Mouse (Mus musculus): ENCODE data around the gene Gm28729. TPM values are rescaled to one million over a fixed set of nuclear protein-coding genes. Genes with fewer than 3 reads are reported as not detected.

Gm28729 gene
- polyA plus RNA-seq, 2 experiments = 0.02 TPM; not detected in 1

DNA sequence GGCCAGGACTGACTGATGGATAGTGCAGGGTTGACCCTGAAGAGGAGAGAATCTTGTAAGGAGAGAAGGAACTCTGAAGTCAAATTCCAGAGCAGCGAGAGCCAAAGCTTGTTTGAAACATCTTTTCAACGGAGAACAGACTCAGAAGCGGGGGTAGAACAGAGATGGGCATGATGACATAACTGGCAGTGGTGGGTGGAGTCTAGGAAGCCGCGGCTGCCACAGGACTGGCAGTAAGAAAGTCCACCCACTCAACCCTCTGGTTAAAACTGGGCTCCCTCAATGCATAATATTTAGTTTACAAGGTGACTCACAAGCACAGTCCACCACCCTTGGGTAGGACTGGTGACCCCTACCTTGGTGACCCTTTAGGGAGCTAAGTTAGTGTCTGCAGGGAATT, 9.3 kb downstream of the Gm28729 start:
- Histone ChIP-seq H3K4me3 (ENCODE audit: insufficient read depth in 1 of 2, low read depth in 2 of 2, low read length in 2 of 2) (no peak overlapping the region), H3K4me1 (replicated peaks; ENCODE audit: control insufficient read depth in 2 of 2, insufficient read depth in 2 of 2, low read length in 1 of 2) (peaks cover 13 to 15% of the 10 kb centered on the region in 2 experiments), H3K4me2 (ENCODE audit: low read depth) (no peak overlapping the region), H3K9me3 (ENCODE audit: control insufficient read depth, low read length) (no peaks in the 10 kb centered on the region), H3K36me3 (replicated peaks; ENCODE audit: control insufficient read depth, insufficient read depth, low read depth) (no peaks in the 10 kb centered on the region), H3K9ac (replicated peaks) (no peak overlapping the region), H3K27ac (no peak overlapping the region), H3K27me3 (ENCODE audit: control insufficient read depth, insufficient read depth, low read length) (no peaks in the 10 kb centered on the region)
- no peak for DNase-seq (ENCODE audit: low read depth in 3 of 3, low spot score in 3 of 3)
- no peak for TF ChIP-seq CTCF (IDR thresholded peaks at IDR 0.05; ENCODE audit: low read depth)
- no peak for TF ChIP-seq EP300 (IDR thresholded peaks at IDR 0.05; ENCODE audit: low read depth)
- WGBS (ENCODE audit: insufficient replicate concordance) = 49% methylated on average over 5 of the region's 5 CpGs
- ATAC-seq (ENCODE audit: insufficient read depth) = no peak

DNA sequence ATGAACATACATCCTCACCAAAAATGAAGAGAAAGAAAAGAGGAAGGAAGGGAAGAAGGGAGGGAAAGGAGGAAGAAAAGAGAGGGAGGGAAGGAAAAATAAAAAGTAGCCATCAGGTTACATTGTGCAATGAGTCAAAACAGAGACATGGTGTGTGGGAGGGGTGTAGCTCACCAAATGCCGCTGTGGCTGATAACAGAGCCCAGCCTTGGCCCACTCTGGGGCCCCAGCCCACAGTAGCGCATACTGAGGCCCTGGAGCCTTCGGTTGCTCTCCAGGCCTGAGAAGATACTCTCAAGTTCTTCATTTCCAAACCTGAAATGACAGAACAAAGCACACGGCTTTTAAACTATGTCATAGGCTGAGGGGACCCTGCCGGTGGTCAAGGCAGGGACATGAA, 10.8 kb downstream of the Gm28729 start:
- TF ChIP-seq CTCF (IDR thresholded peaks at IDR 0.05; ENCODE audit: low read depth) (no peak), EP300 (IDR thresholded peaks at IDR 0.05; ENCODE audit: low read depth) (no peak)
- no peaks in the 10 kb centered on the region for H3K9me3 ChIP-seq (ENCODE audit: control insufficient read depth, low read length)
- H3K4me1 ChIP-seq (replicated peaks; ENCODE audit: control insufficient read depth in 2 of 2, insufficient read depth in 2 of 2, low read length in 1 of 2) = peaks cover 13 to 15% of the 10 kb centered on the region in 2 experiments
- no peaks in the 10 kb centered on the region for H3K36me3 ChIP-seq (replicated peaks; ENCODE audit: control insufficient read depth, insufficient read depth, low read depth)
- 20% methylated on average over 5 of the region's 5 CpGs for WGBS (ENCODE audit: insufficient replicate concordance)
- no peak overlapping the region; the same call in 1 of the 2 replicates for H3K27ac ChIP-seq
- DNase-seq (ENCODE audit: low read depth in 3 of 3, low spot score in 3 of 3) = no peak
- H3K4me2 ChIP-seq (ENCODE audit: low read depth) = peak overlapping the region; percentile 47
- ATAC-seq (ENCODE audit: insufficient read depth) = peak; percentile 87
- no peak overlapping the region for H3K4me3 ChIP-seq (ENCODE audit: insufficient read depth in 1 of 2, low read depth in 2 of 2, low read length in 2 of 2)
- no peak overlapping the region; the same call in 1 of the 2 replicates for H3K9ac ChIP-seq (replicated peaks)
- no peaks in the 10 kb centered on the region for H3K27me3 ChIP-seq (ENCODE audit: control insufficient read depth, insufficient read depth, low read length)

DNA sequence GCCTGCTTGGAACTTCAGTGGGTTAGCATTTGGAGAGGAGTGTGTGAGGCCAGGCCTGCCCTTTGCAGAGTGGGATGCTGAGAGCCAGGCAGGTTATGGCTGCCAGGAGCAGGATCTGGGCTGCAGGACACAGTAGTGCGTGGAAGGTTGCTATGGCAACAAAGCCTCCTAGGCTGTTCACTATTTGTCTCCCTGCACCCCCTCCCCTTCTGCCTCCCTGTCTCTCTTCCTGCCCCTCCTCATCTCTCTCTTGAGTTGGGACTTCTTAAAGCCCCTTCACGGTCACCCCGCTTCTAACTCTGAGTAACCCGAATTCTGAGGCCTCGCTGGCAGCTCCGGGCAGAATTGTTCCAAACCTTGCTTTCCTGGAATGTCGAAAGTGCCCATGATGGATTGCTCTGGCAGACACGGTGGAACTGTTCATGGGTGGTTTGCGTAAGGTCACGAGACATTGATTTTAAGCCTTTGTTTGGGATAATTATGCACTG, 19.0 kb downstream of the Gm28729 start:
- no peaks in the 10 kb centered on the region for H3K27me3 ChIP-seq (ENCODE audit: control insufficient read depth, insufficient read depth, low read length)
- H3K9me3 ChIP-seq (ENCODE audit: control insufficient read depth, low read length) = no peaks in the 10 kb centered on the region
- no peak for ATAC-seq (ENCODE audit: insufficient read depth)
- no peak overlapping the region for H3K9ac ChIP-seq (replicated peaks)
- no peak overlapping the region for H3K27ac ChIP-seq
- 55% methylated on average over 10 of the region's 10 CpGs for WGBS (ENCODE audit: insufficient replicate concordance)
- peaks cover 0 to 2% of the 10 kb centered on the region in 2 experiments; a peak in 1 of 4 replicates for H3K4me1 ChIP-seq (replicated peaks; ENCODE audit: control insufficient read depth in 2 of 2, insufficient read depth in 2 of 2, low read length in 1 of 2)
- no peaks in the 10 kb centered on the region for H3K36me3 ChIP-seq (replicated peaks; ENCODE audit: control insufficient read depth, insufficient read depth, low read depth)
- no peak overlapping the region for H3K4me3 ChIP-seq (ENCODE audit: insufficient read depth in 1 of 2, low read depth in 2 of 2, low read length in 2 of 2)
- TF ChIP-seq CTCF (IDR thresholded peaks at IDR 0.05; ENCODE audit: low read depth) (no peak), EP300 (IDR thresholded peaks at IDR 0.05; ENCODE audit: low read depth) (no peak)
- H3K4me2 ChIP-seq (ENCODE audit: low read depth) = no peak overlapping the region
- no peak for DNase-seq (ENCODE audit: low read depth in 3 of 3, low spot score in 3 of 3)

DNA sequence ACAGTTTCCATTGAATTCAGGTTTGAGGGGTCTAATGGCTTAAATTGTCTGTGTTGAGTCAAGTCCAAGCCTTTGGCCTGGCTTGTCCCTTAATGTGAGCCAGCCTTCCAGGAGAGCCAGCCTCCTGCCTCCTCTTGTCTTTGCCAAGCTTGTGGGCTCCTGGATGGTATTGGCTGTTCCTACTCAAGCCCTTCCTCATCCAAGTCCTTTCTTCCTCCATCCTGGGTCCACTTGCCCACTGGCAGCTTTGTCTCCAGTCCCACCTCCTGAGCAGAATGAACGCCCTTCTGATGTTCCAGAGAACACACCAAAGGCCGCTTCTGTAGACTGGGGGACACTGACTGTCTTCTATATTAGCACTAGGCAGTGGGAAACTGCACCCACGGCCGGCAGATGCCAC, 19.9 kb downstream of the Gm28729 start:
- Histone ChIP-seq H3K36me3 (replicated peaks; ENCODE audit: control insufficient read depth, insufficient read depth, low read depth) (no peaks in the 10 kb centered on the region), H3K4me3 (ENCODE audit: insufficient read depth in 1 of 2, low read depth in 2 of 2, low read length in 2 of 2) (no peak overlapping the region), H3K9me3 (ENCODE audit: control insufficient read depth, low read length) (no peaks in the 10 kb centered on the region), H3K4me1 (replicated peaks; ENCODE audit: control insufficient read depth in 2 of 2, insufficient read depth in 2 of 2, low read length in 1 of 2) (peaks cover 0 to 2% of the 10 kb centered on the region in 2 experiments; a peak in 1 of 4 replicates), H3K9ac (replicated peaks) (no peak overlapping the region), H3K27ac (no peak overlapping the region), H3K27me3 (ENCODE audit: control insufficient read depth, insufficient read depth, low read length) (no peaks in the 10 kb centered on the region), H3K4me2 (ENCODE audit: low read depth) (no peak overlapping the region)
- no peak for ATAC-seq (ENCODE audit: insufficient read depth)
- no peak for TF ChIP-seq EP300 (IDR thresholded peaks at IDR 0.05; ENCODE audit: low read depth)
- no peak for TF ChIP-seq CTCF (IDR thresholded peaks at IDR 0.05; ENCODE audit: low read depth)
- no peak for DNase-seq (ENCODE audit: low read depth in 3 of 3, low spot score in 3 of 3)
- WGBS (ENCODE audit: insufficient replicate concordance) = 75% methylated on average over 4 of the region's 4 CpGs

DNA sequence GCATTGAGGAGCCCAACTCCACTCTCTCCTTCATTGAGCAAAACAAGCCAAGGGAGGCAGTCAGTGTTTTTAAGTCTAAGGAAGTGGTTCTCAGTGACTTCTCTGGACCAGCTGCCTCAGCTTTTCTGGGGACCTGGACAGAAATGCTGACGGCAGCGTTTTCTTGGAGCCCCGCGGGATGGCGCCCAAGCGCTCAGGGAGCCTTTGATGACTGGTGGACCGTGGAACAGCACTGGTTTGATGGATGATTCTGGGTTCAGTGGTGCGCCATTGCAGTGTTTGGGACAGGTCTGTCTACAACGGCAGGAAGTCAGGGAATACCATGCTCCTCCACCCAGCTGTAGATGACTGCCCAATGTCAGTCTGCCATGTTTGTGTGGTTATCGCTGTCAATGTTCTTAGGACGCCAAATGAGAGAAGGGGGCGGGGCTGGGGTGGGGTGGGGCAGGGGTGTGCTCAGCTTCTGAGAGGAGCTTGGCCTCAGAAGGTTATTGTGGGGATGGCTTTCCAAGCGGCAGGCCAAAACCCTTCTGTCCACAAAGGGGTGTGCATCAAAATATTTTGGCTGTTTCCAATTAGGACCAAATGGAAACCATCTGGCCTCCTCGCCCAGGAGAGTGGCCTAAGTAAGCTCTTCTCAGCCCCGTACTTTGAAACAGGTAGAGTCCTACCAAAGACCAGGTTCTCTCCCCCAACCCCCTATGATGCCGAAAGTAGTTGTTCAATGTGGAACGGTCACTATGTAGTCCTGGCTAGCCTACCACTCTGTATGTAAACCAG, 20.8 kb downstream of the Gm28729 start:
- 71% methylated on average over 17 of the region's 17 CpGs for WGBS (ENCODE audit: insufficient replicate concordance)
- H3K4me1 ChIP-seq (replicated peaks; ENCODE audit: control insufficient read depth in 2 of 2, insufficient read depth in 2 of 2, low read length in 1 of 2) = peaks cover 0 to 2% of the 10 kb centered on the region in 2 experiments; a peak in 1 of 4 replicates
- ATAC-seq (ENCODE audit: insufficient read depth) (no peak), DNase-seq (ENCODE audit: low read depth in 3 of 3, low spot score in 3 of 3) (no peak)
- no peak overlapping the region for H3K4me3 ChIP-seq (ENCODE audit: insufficient read depth in 1 of 2, low read depth in 2 of 2, low read length in 2 of 2)
- H3K4me2 ChIP-seq (ENCODE audit: low read depth) = no peak overlapping the region
- no peaks in the 10 kb centered on the region for H3K27me3 ChIP-seq (ENCODE audit: control insufficient read depth, insufficient read depth, low read length)
- H3K27ac ChIP-seq = no peak overlapping the region
- no peaks in the 10 kb centered on the region for H3K9me3 ChIP-seq (ENCODE audit: control insufficient read depth, low read length)
- H3K9ac ChIP-seq (replicated peaks) = no peak overlapping the region
- H3K36me3 ChIP-seq (replicated peaks; ENCODE audit: control insufficient read depth, insufficient read depth, low read depth) = no peaks in the 10 kb centered on the region
- no peak for TF ChIP-seq CTCF (IDR thresholded peaks at IDR 0.05; ENCODE audit: low read depth)
- no peak for TF ChIP-seq EP300 (IDR thresholded peaks at IDR 0.05; ENCODE audit: low read depth)
